Mouse (Mus musculus) midbrain, postnatal 0 days (tissue): ENCODE measurements around the gene Pbp2. TPM values are rescaled to one million over a fixed set of nuclear protein-coding genes. Genes with fewer than 3 reads are reported as not detected.
A peak's percentile ranks its signal among the peaks of the same experiment; 100 is the strongest.

Experiments used
- ATAC-seq: fragments of 200-750 bp; cut with Nextera tagmentation; 2 replicates; pipeline ENCODE4 v1.8.0; 2017; ENCODE audit warnings: moderate number of reproducible peaks, mild to moderate bottlenecking, moderate TSS enrichment, moderate library complexity; ENCODE audit not compliant: low FRiP score
- DNase-seq: peaks from one replicate; pipeline ENCODE4 v3.0.0-alpha.2; 2015; ENCODE audit warnings: low spot score
- H3K27ac ChIP-seq: fragments of 300-500 bp; sonication (generic); 2 replicates; pipeline ENCODE4 v1.5.1; 2014; ENCODE audit warnings: low read depth, mild to moderate bottlenecking, low read length, mixed read lengths
- H3K27me3 ChIP-seq: fragments of 300-500 bp; sonication (generic); 2 replicates; pipeline ENCODE4 v1.6.1; 2014; ENCODE audit warnings: low read length, control low read depth, mixed read lengths; ENCODE audit not compliant: insufficient read depth
- H3K36me3 ChIP-seq: fragments of 300-500 bp; sonication (generic); 2 replicates; pipeline ENCODE4 v1.6.1; 2014; ENCODE audit warnings: low read length, control low read depth, mixed read lengths; ENCODE audit not compliant: insufficient read depth
- H3K4me1 ChIP-seq: fragments of 300-500 bp; sonication (generic); 2 replicates; pipeline ENCODE4 v1.6.1; 2014; ENCODE audit warnings: mild to moderate bottlenecking, control low read depth, antibody characterized with exemption, low read length, mixed read lengths; ENCODE audit not compliant: insufficient read depth
- H3K4me2 ChIP-seq: fragments of 300-500 bp; sonication (generic); 2 replicates; pipeline ENCODE4 v1.6.1; 2014; ENCODE audit warnings: low read depth, mild to moderate bottlenecking, low read length, mixed read lengths; ENCODE audit not compliant: poor library complexity, severe bottlenecking
- H3K4me3 ChIP-seq: fragments of 300-500 bp; sonication (generic); 2 replicates; pipeline ENCODE4 v1.5.1; 2014; ENCODE audit warnings: low read depth, mild to moderate bottlenecking, low read length, moderate library complexity
- H3K9ac ChIP-seq: fragments of 300-500 bp; sonication (generic); replicated peaks from 2 replicates; pipeline ENCODE4 v1.6.1; 2014; ENCODE audit warnings: mild to moderate bottlenecking, low read length, moderate library complexity, mixed read lengths; ENCODE audit not compliant: poor library complexity, severe bottlenecking
- H3K9me3 ChIP-seq: fragments of 300-500 bp; sonication (generic); 2 replicates; pipeline ENCODE4 v1.6.1; 2016; ENCODE audit warnings: low read length, control low read depth
- CTCF ChIP-seq: IDR thresholded peaks from 2 replicates; pipeline ENCODE4 v1.5.1; 2016; ENCODE audit warnings: antibody characterized with exemption, mild to moderate bottlenecking
- WGBS: fragments of 180-500 bp; shearing (Covaris S2); extraction: QIAGEN DNeasy Blood & Tissue Kit; methylation state at CpG from one replicate; pipeline ENCODE4 v1.1.7; 2014; 5-methylcytosine and 5-hydroxymethylcytosine counted together
- polyA plus RNA-seq: library from polyadenylated mRNA; unstranded; fragments of >200 nt; fragmentation: Nextera tagmentation; extraction: Ambion mirVana; gene quantifications from 2 replicates; pipeline ENCODE4 v1.2.1, GENCODE M21; 2015
- total RNA-seq: library from RNA; depleted of rRNA; stranded (reverse); fragments of >200 nt; gene quantifications from 2 replicates; pipeline ENCODE4 v1.2.3, GENCODE M21; 2014; rRNA removed

The Pbp2 gene
- total RNA-seq (not detected in 2 replicates), polyA plus RNA-seq (not detected in 2 replicates)

DNA sequence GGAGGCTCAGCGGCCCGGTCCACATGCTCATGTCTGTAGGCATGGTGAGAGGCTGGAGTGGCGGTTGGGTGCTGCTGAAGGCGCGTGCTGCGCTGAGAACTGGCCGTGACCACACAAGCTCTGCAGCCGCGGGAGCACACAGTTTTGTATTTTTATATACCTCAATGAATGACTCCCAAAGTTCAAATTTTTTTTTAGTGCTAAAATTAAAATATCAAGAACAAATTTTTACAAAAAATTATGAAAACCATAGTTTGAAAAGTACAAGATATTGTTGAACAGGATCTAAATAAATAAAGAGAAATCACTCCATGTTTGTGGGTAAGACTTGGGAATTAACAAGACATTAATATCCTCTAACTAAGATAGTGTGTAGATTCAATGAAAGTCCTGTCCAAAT is at the start of gene Pbp2:
Gene Pbp2 (minus strand): TSS at position 101 of the 400 bp plus-strand sequence.
- ATAC-seq (no peak), DNase-seq (no peak)
- 98% methylated on average over 9 of the region's 9 CpGs for WGBS
- Histone ChIP-seq H3K4me1 (no peaks in the 10 kb centered on the region), H3K4me2 (no peak within 1 kb of the TSS), H3K9me3 (no peaks in the 10 kb centered on the region), H3K9ac (no peak within 1 kb of the TSS), H3K27ac (no peak within 1 kb of the TSS), H3K36me3 (no peaks in the 10 kb centered on the region), H3K27me3 (no peaks in the 10 kb centered on the region), H3K4me3 (no peak within 1 kb of the TSS)
- TF ChIP-seq CTCF, result no peak

GRCm38 (mm10) chr6:135354953-135355352 is 44.7 kb upstream of the Pbp2 start:
- WGBS, result 92% methylated on average over 4 of the region's 4 CpGs
- no peak for DNase-seq

GRCm38 (mm10) chr6:135352537-135352936 is 42.3 kb upstream of the Pbp2 start:
- Histone ChIP-seq H3K27ac (no peak overlapping the region), H3K4me2 (no peak overlapping the region), H3K9ac (no peak overlapping the region), H3K4me3 (no peak overlapping the region), H3K9me3 (no peaks in the 10 kb centered on the region), H3K36me3 (no peaks in the 10 kb centered on the region), H3K27me3 (no peaks in the 10 kb centered on the region), H3K4me1 (no peaks in the 10 kb centered on the region)
- 46% methylated on average over 4 of the region's 4 CpGs for whole genome bisulfite sequencing
- DNase-seq, result no peak
- ATAC-seq, result no peak
- no peak for TF ChIP-seq CTCF

More at GRCm38 (mm10) chr6:135354953-135355352, 44.7 kb upstream of the Pbp2 start:
- no peaks in the 10 kb centered on the region for H3K9me3 ChIP-seq
- H3K27ac ChIP-seq, result no peak overlapping the region
- no peak overlapping the region for H3K4me2 ChIP-seq
- ATAC-seq, result no peak
- H3K4me1 ChIP-seq, result no peaks in the 10 kb centered on the region
- no peaks in the 10 kb centered on the region for H3K36me3 ChIP-seq
- no peak overlapping the region for H3K4me3 ChIP-seq
- H3K27me3 ChIP-seq, result no peaks in the 10 kb centered on the region
- H3K9ac ChIP-seq, result no peak overlapping the region
- TF ChIP-seq CTCF, result no peak

DNA sequence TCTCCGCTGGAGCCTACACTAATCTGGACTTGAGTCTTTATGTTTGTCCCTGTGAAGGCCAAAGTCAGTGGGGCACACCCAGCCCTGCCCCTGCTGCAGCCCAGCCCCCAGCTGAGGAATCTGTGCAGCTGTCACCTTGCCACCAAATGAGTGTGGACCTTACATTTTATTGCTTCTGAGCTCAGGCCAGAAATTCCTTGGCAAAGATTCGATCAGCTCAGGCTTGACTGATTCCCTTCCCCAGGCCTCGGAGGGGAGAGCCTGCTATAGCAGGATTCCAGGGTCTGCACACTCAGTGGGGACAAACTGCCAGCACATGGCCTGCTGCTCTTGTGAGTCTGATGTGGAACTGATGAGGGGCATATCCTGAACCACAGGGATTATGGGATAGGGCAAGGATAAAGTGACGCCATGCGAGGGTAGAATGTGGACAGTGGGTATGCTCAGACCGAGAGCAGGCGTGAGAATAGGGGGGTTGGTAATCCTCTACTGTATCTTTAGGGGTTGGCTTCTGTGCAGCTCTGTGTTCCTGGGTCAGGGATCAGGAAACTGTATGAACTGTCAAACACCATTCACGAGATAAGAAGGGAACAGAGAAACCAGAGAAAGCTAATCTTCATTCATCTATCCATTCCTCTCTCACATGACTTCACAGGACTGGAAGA is 41.6 kb upstream of the Pbp2 start:
- no peak for TF ChIP-seq CTCF
- no peaks in the 10 kb centered on the region for H3K9me3 ChIP-seq
- ATAC-seq (no peak), DNase-seq (peak; percentile 67)
- H3K4me1 ChIP-seq, result no peaks in the 10 kb centered on the region
- H3K36me3 ChIP-seq, result no peaks in the 10 kb centered on the region
- no peak overlapping the region for H3K4me3 ChIP-seq
- WGBS, result 71% methylated on average over 8 of the region's 8 CpGs
- no peak overlapping the region for H3K27ac ChIP-seq
- no peak overlapping the region for H3K4me2 ChIP-seq
- no peaks in the 10 kb centered on the region for H3K27me3 ChIP-seq
- no peak overlapping the region for H3K9ac ChIP-seq

GRCm38 (mm10) chr6:135341076-135341378 is 30.8 kb upstream of the Pbp2 start:
- H3K36me3 ChIP-seq, result no peaks in the 10 kb centered on the region
- H3K4me2 ChIP-seq, result no peak overlapping the region
- ATAC-seq, result no peak
- no peaks in the 10 kb centered on the region for H3K9me3 ChIP-seq
- H3K27me3 ChIP-seq, result no peaks in the 10 kb centered on the region
- H3K4me1 ChIP-seq, result no peaks in the 10 kb centered on the region
- no peak overlapping the region for H3K27ac ChIP-seq
- H3K9ac ChIP-seq, result no peak overlapping the region
- no peak for TF ChIP-seq CTCF
- H3K4me3 ChIP-seq, result no peak overlapping the region
- 65% methylated on average over 4 of the region's 4 CpGs for WGBS
- no peak for DNase-seq

DNA sequence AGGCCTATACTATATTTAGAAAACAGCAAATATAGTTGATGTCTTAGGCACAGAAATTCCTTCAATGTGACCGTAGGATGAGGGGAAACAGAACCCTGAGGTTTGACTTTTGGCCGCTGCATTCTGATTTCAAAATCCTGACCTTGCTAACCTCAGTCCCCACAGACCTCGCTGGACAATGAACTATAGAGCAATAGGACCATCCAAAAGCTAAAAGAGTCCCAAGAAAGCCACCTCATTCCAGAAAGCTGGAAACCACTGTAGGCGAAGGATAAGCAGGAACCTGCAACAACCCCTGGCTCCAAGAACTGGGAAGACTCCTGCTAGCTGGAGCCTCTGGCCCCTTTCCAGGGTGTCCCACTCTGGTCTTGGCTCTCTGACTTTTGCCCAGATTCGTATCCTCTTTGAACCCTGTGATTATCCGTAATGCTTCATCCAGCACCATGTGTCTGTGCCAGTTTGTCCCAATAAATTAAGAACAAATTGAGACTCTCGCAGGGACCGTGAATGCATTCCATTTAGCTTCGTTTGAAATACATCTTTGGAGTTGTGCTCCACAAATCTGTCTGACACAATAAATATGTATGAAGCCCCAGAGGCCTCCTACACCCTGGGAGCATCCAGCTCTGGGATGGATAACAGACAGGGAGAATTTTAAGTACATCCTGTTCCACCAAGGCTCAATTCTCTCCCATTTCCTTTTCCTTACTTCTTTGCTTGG is 30.3 kb upstream of the Pbp2 start:
- DNase-seq (no peak), ATAC-seq (no peak)
- no peaks in the 10 kb centered on the region for H3K4me1 ChIP-seq
- no peak overlapping the region for H3K27ac ChIP-seq
- no peak overlapping the region for H3K4me2 ChIP-seq
- H3K4me3 ChIP-seq, result no peak overlapping the region
- no peaks in the 10 kb centered on the region for H3K36me3 ChIP-seq
- no peaks in the 10 kb centered on the region for H3K9me3 ChIP-seq
- H3K27me3 ChIP-seq, result no peaks in the 10 kb centered on the region
- no peak overlapping the region for H3K9ac ChIP-seq
- TF ChIP-seq CTCF, result no peak
- 60% methylated on average over 9 of the region's 9 CpGs for WGBS
